Mouse (Mus musculus) forebrain, postnatal 0 days (tissue): ENCODE data around the gene Arhgap21. TPM values are rescaled to one million over a fixed set of nuclear protein-coding genes. Genes with fewer than 3 reads are reported as not detected.

Source experiments
- ATAC-seq: fragments of 200-750 bp; cut with Nextera tagmentation; 2 replicates; pipeline ENCODE4 v1.8.0; 2017; ENCODE audit warnings: mild to moderate bottlenecking, moderate library complexity
- DNase-seq: peaks from one replicate; pipeline ENCODE4 v3.0.0-alpha.2; 2015
- H3K27ac ChIP-seq: fragments of 300-500 bp; sonication (generic); 2 replicates; pipeline ENCODE4 v1.5.1; 2014; ENCODE audit warnings: low read depth, mild to moderate bottlenecking, antibody characterized with exemption, low read length, moderate library complexity, mixed read lengths
- H3K27me3 ChIP-seq: fragments of 300-500 bp; sonication (generic); 2 replicates; pipeline ENCODE4 v1.6.1; 2014; ENCODE audit warnings: mild to moderate bottlenecking, low read length, mixed read lengths; ENCODE audit not compliant: insufficient read depth
- H3K36me3 ChIP-seq: fragments of 300-500 bp; sonication (generic); 2 replicates; pipeline ENCODE4 v1.6.1; 2014; ENCODE audit warnings: mild to moderate bottlenecking, moderate library complexity; ENCODE audit not compliant: insufficient read depth
- H3K4me1 ChIP-seq: fragments of 300-500 bp; sonication (generic); 2 replicates; pipeline ENCODE4 v1.6.1; 2014; ENCODE audit warnings: antibody characterized with exemption; ENCODE audit not compliant: insufficient read depth
- H3K4me2 ChIP-seq: fragments of 300-500 bp; sonication (generic); 2 replicates; pipeline ENCODE4 v1.6.1; 2014; ENCODE audit warnings: low read depth, mild to moderate bottlenecking, moderate library complexity
- H3K4me3 ChIP-seq: fragments of 300-500 bp; sonication (generic); 2 replicates; pipeline ENCODE4 v1.5.1; 2014; ENCODE audit warnings: low read depth, low read length, mixed read lengths
- H3K9ac ChIP-seq: fragments of 300-500 bp; sonication (generic); 2 replicates; pipeline ENCODE4 v1.6.1; 2014; ENCODE audit warnings: mild to moderate bottlenecking
- H3K9me3 ChIP-seq: fragments of 300-500 bp; sonication (generic); 2 replicates; pipeline ENCODE4 v1.6.1; 2016; ENCODE audit warnings: low read length
- CTCF ChIP-seq: sonication (generic); IDR thresholded peaks from 2 replicates; pipeline ENCODE4 v1.5.1; 2016; ENCODE audit warnings: antibody characterized with exemption, control low read depth, low read depth
- WGBS: fragments of 180-500 bp; shearing (Covaris S2); extraction: QIAGEN DNeasy Blood & Tissue Kit; methylation state at CpG from one replicate; pipeline ENCODE4 v1.1.7; 2014; 5-methylcytosine and 5-hydroxymethylcytosine counted together
- polyA plus RNA-seq: library from polyadenylated mRNA; unstranded; fragments of >200 nt; fragmentation: Nextera tagmentation; extraction: Ambion mirVana; gene quantifications from 2 replicates; pipeline ENCODE4 v1.2.1, GENCODE M21; 2015
- total RNA-seq: library from RNA; depleted of rRNA; stranded (reverse); fragments of >200 nt; gene quantifications from 2 replicates; pipeline ENCODE4 v1.2.3, GENCODE M21; 2014; rRNA removed

Gene Arhgap21
- total and polyA plus RNA-seq, 2 experiments from 2014 or later: 24.9 to 99.1 TPM

- no peak overlapping the region for H3K27ac ChIP-seq
- ATAC-seq: no peak
- no peaks in the 10 kb centered on the region for H3K27me3 ChIP-seq
- 87% methylated on average over 3 of the region's 3 CpGs for WGBS
- H3K9me3 ChIP-seq: no peaks in the 10 kb centered on the region
- no peak overlapping the region for H3K9ac ChIP-seq
- H3K4me2 ChIP-seq: no peak overlapping the region
- TF ChIP-seq CTCF: no peak
- DNase-seq: no peak
- no peaks in the 10 kb centered on the region for H3K4me1 ChIP-seq
- no peaks in the 10 kb centered on the region for H3K36me3 ChIP-seq
- no peak overlapping the region for H3K4me3 ChIP-seq
These were observed 137.8 kb downstream of the Arhgap21 start for GRCm38 (mm10) chr2:20830882-20831281.

- H3K9me3 ChIP-seq: no peaks in the 10 kb centered on the region
- no peak overlapping the region for H3K4me3 ChIP-seq
- no peaks in the 10 kb centered on the region for H3K36me3 ChIP-seq
- H3K9ac ChIP-seq: no peak overlapping the region
- DNase-seq (no peak), ATAC-seq (no peak)
- no peaks in the 10 kb centered on the region for H3K4me1 ChIP-seq
- TF ChIP-seq CTCF: no peak
- no peak overlapping the region for H3K27ac ChIP-seq
- no peak overlapping the region for H3K4me2 ChIP-seq
- H3K27me3 ChIP-seq: no peaks in the 10 kb centered on the region
These were observed 142.4 kb downstream of the Arhgap21 start for GRCm38 (mm10) chr2:20826258-20826657.

- Histone ChIP-seq H3K9me3 (no peaks in the 10 kb centered on the region), H3K36me3 (no peaks in the 10 kb centered on the region), H3K27ac (no peak overlapping the region), H3K4me2 (no peak overlapping the region), H3K9ac (no peak overlapping the region), H3K4me3 (no peak overlapping the region), H3K27me3 (no peaks in the 10 kb centered on the region), H3K4me1 (no peaks in the 10 kb centered on the region)
- no peak for DNase-seq
- ATAC-seq: no peak
- 88% methylated on average over 7 of the region's 7 CpGs for WGBS
- no peak for TF ChIP-seq CTCF
These were observed 150.5 kb downstream of the Arhgap21 start for GRCm38 (mm10) chr2:20818226-20818625.

GRCm38 (mm10) chr2:20813986-20814385 is 154.7 kb downstream of the Arhgap21 start:
- no peak for ATAC-seq
- 0 out of 2 replicates have a peak, but pooled peaks cover 2% of the 10 kb centered on the region for H3K4me1 ChIP-seq
- H3K27ac ChIP-seq: no peak overlapping the region
- H3K4me2 ChIP-seq: no peak overlapping the region
- H3K9me3 ChIP-seq: no peaks in the 10 kb centered on the region
- peak; percentile 34; the same call in 1 of the 2 replicates for TF ChIP-seq CTCF
- no peak overlapping the region for H3K4me3 ChIP-seq
- DNase-seq: no peak
- no peaks in the 10 kb centered on the region for H3K36me3 ChIP-seq
- no peaks in the 10 kb centered on the region for H3K27me3 ChIP-seq
- WGBS: 81% methylated on average over 2 of the region's 2 CpGs
- H3K9ac ChIP-seq: no peak overlapping the region

GRCm38 (mm10) chr2:20811506-20811905 is 157.2 kb downstream of the Arhgap21 start:
- Histone ChIP-seq H3K36me3 (no peaks in the 10 kb centered on the region), H3K4me3 (no peak overlapping the region), H3K4me1 (0 out of 2 replicates have a peak, but pooled peaks cover 2% of the 10 kb centered on the region), H3K9ac (no peak overlapping the region), H3K9me3 (no peaks in the 10 kb centered on the region), H3K27me3 (no peaks in the 10 kb centered on the region), H3K27ac (no peak overlapping the region), H3K4me2 (no peak overlapping the region)
- no peak for TF ChIP-seq CTCF
- peak; percentile 42; the same call in 1 of the 2 replicates for ATAC-seq
- peak; percentile 19 for DNase-seq
- WGBS: 68% methylated on average over 8 of the region's 8 CpGs

- Histone ChIP-seq H3K4me3 (no peak overlapping the region), H3K27me3 (no peaks in the 10 kb centered on the region), H3K9ac (no peak overlapping the region), H3K36me3 (no peaks in the 10 kb centered on the region), H3K9me3 (no peaks in the 10 kb centered on the region), H3K4me2 (no peak overlapping the region), H3K4me1 (no peaks in the 10 kb centered on the region), H3K27ac (no peak overlapping the region)
- TF ChIP-seq CTCF: no peak
- 70% methylated on average over 8 of the region's 8 CpGs for WGBS
- DNase-seq: no peak
- no peak for ATAC-seq
These were observed 167.3 kb downstream of the Arhgap21 start for GRCm38 (mm10) chr2:20801236-20801890.

Other genes with a start within 250 kb of the Arhgap21 start
- gene Enkur, start 236.5 kb upstream of the Arhgap21 start, total RNA-seq: 4.5 and 5.4 TPM in 2 replicates
- gene Enkur, start 236.5 kb upstream of the Arhgap21 start, polyA plus RNA-seq: 5.2 and 8.1 TPM in 2 replicates
- gene Thnsl1, start 236.8 kb upstream of the Arhgap21 start, total RNA-seq: 21.8 and 22.8 TPM in 2 replicates
- 17.6 and 19.4 TPM in 2 replicates for gene Thnsl1, start 236.8 kb upstream of the Arhgap21 start, polyA plus RNA-seq